26 mouse cellular contexts compared by ENCODE assay signal in the genomic region with DNA sequence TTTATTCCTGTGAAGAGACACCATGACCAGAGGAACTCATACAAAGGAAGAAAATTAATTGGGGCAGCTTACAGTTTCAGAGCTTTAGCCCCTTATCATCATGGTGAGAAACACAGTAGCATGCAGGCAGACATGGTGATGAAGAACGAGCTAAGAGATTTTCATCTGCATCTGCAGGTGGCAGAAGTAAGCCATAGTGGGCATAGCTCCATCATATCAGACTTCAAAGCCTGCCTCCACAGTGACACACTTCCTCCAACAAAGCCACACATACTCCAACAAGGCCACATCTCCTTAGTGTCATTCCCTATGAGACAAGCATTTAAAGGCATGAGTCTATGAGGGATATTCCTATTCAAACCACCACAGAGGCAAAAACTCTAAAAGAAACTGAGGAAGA.
DNase-seq lines count a peak whose midpoint lies in the region; ATAC-seq and TF ChIP-seq lines count a peak whose summit lies in the region.
"Had no signal": no experiment of that assay in that cellular context is flagged by ENCODE, and none has a peak within 500 bp of the region (broad histone marks: within the 10 kb centered on the region; RNA-seq: fewer than 3 reads in every experiment).

No protein-coding gene starts in this region.

- no peaks in the 10 kb centered on the region for H3K79me2 ChIP-seq in MEL (ENCODE audit: control insufficient read depth, insufficient read depth, low read length, poor library complexity)

- DNase-seq in adrenal gland, adult 8-10 months: peak; percentile 5
- no peak for DNase-seq in adrenal gland, adult 18-20 months (ENCODE audit: low spot score in 2 of 2)
- DNase-seq in A20 (ENCODE audit: low read depth, low spot score) (peak; percentile 56), MEL (ENCODE audit: low read depth, low spot score) (peak; percentile 5)
- peak; percentile 12 for DNase-seq in adrenal gland, postnatal 14 days
- no peak for DNase-seq in liver, embryonic 11.5 days (ENCODE audit: low spot score)
- DNase-seq in heart, embryonic 10.5 days (ENCODE audit: low spot score): no peak
- DNase-seq: B cell, adult 2 months; cerebellum, adult 2 months; cerebellum, adult 9-11 months; cerebellum, postnatal 25 days; gastrocnemius, postnatal 25 days; heart, adult 18-20 months; heart, postnatal 14 days; heart, postnatal 4 days; kidney, adult 2 months had no signal

- no peaks in the 10 kb centered on the region for H3K9me3 ChIP-seq in MEL (replicated peaks; ENCODE audit: insufficient read depth, low read length)
- H3K9me3 ChIP-seq in liver, embryonic 11.5 days (ENCODE audit: control insufficient read depth, low read length): no peaks in the 10 kb centered on the region
- no peaks in the 10 kb centered on the region for H3K9me3 ChIP-seq in heart, embryonic 10.5 days
- H3K9me3 ChIP-seq in intestine, embryonic 15.5 days: no peaks in the 10 kb centered on the region
- H3K9me3 ChIP-seq: embryonic facial prominence, embryonic 12.5 days; embryonic facial prominence, embryonic 15.5 days; forebrain, embryonic 12.5 days; forebrain, embryonic 15.5 days; heart, embryonic 13.5 days had no signal

- no peak; a peak in 1 of 6 replicates for TF ChIP-seq CTCF in MEL (IDR thresholded peaks at IDR 0.05 in 2 of 3, conservative IDR thresholded peaks at IDR 0.05 in 1 of 3; ENCODE audit: control insufficient read depth in 1 of 3, insufficient read depth in 1 of 3, low read depth in 2 of 3, low read length in 3 of 3, poor library complexity in 1 of 3, severe bottlenecking in 1 of 3)

- no peak overlapping the region for H3K4me2 ChIP-seq in liver, embryonic 11.5 days
- H3K4me2 ChIP-seq in intestine, embryonic 15.5 days (replicated peaks): no peak overlapping the region
- H3K4me2 ChIP-seq: embryonic facial prominence, embryonic 12.5 days; embryonic facial prominence, embryonic 15.5 days; forebrain, embryonic 12.5 days; forebrain, embryonic 15.5 days; heart, embryonic 13.5 days; hindbrain, embryonic 14.5 days had no signal

- TF ChIP-seq EP300 in MEL (IDR thresholded peaks at IDR 0.05; ENCODE audit: low read depth in 1 of 2, low read length in 2 of 2): no peak

- H3K4me3 ChIP-seq in MEL (ENCODE audit: control insufficient read depth in 1 of 2, insufficient read depth in 1 of 2, low read depth in 2 of 2, low read length in 2 of 2): no peak overlapping the region
- H3K4me3 ChIP-seq in liver, embryonic 11.5 days (ENCODE audit: low read depth, low read length): no peak overlapping the region
- no peak overlapping the region for H3K4me3 ChIP-seq in heart, embryonic 10.5 days
- H3K4me3 ChIP-seq in intestine, embryonic 15.5 days (replicated peaks): no peak overlapping the region
- H3K4me3 ChIP-seq: embryonic facial prominence, embryonic 12.5 days; embryonic facial prominence, embryonic 15.5 days; forebrain, embryonic 12.5 days; forebrain, embryonic 15.5 days; heart, embryonic 13.5 days had no signal

- no peaks in the 10 kb centered on the region for H3K36me3 ChIP-seq in MEL (ENCODE audit: control insufficient read depth in 1 of 2, insufficient read depth in 2 of 2, low read length in 2 of 2)
- H3K36me3 ChIP-seq in liver, embryonic 11.5 days (ENCODE audit: control insufficient read depth, insufficient read depth, low read length): no peaks in the 10 kb centered on the region
- no peaks in the 10 kb centered on the region for H3K36me3 ChIP-seq in heart, embryonic 10.5 days
- no peaks in the 10 kb centered on the region for H3K36me3 ChIP-seq in intestine, embryonic 15.5 days
- H3K36me3 ChIP-seq: embryonic facial prominence, embryonic 12.5 days; embryonic facial prominence, embryonic 15.5 days; forebrain, embryonic 12.5 days; forebrain, embryonic 15.5 days; heart, embryonic 13.5 days had no signal

- TF ChIP-seq RAD21 in MEL (IDR thresholded peaks at IDR 0.05; ENCODE audit: low read depth, low read length): peak; percentile 10

- no peak for ATAC-seq in liver, embryonic 11.5 days (replicated peaks; ENCODE audit: low FRiP score)
- no peak for ATAC-seq in intestine, embryonic 15.5 days
- ATAC-seq: forebrain, embryonic 15.5 days; hindbrain, postnatal 0 days; inflammation-experienced regulatory T-cells, adult 6 months; intestine, postnatal 0 days had no signal

- no peak overlapping the region for H3K27ac ChIP-seq in MEL (ENCODE audit: control insufficient read depth, low read depth, low read length)
- no peak overlapping the region for H3K27ac ChIP-seq in liver, embryonic 11.5 days (ENCODE audit: low read depth, low read length)
- no peak overlapping the region for H3K27ac ChIP-seq in heart, embryonic 10.5 days
- no peak overlapping the region for H3K27ac ChIP-seq in intestine, embryonic 15.5 days
- H3K27ac ChIP-seq: embryonic facial prominence, embryonic 12.5 days; embryonic facial prominence, embryonic 15.5 days; forebrain, embryonic 12.5 days; forebrain, embryonic 15.5 days; heart, embryonic 13.5 days; hindbrain, embryonic 14.5 days; hindbrain, postnatal 0 days had no signal

- no peak for TF ChIP-seq POLR2A in MEL (IDR thresholded peaks at IDR 0.05; ENCODE audit: control insufficient read depth in 1 of 2, insufficient read depth in 1 of 2, low read depth in 1 of 2, low read length in 2 of 2, poor library complexity in 1 of 2)

- no peak overlapping the region for H3K9ac ChIP-seq in MEL (ENCODE audit: control insufficient read depth, low read depth, low read length, poor library complexity, severe bottlenecking)
- no peak overlapping the region for H3K9ac ChIP-seq in liver, embryonic 11.5 days (ENCODE audit: low read depth, low read length)
- no peak overlapping the region for H3K9ac ChIP-seq in intestine, embryonic 15.5 days
- H3K9ac ChIP-seq: embryonic facial prominence, embryonic 12.5 days; embryonic facial prominence, embryonic 15.5 days; forebrain, embryonic 12.5 days; forebrain, embryonic 15.5 days; heart, embryonic 13.5 days; hindbrain, embryonic 14.5 days had no signal

- WGBS in liver, embryonic 11.5 days: 63% methylated on average over 1 of the region's 1 CpGs
- 66% methylated on average over 1 of the region's 1 CpGs for WGBS in heart, embryonic 10.5 days
- 55% methylated on average over 1 of the region's 1 CpGs for WGBS in intestine, embryonic 15.5 days

- no peaks in the 10 kb centered on the region for H3K27me3 ChIP-seq in MEL (ENCODE audit: control insufficient read depth in 1 of 2, insufficient read depth in 2 of 2, low read length in 2 of 2)
- no peaks in the 10 kb centered on the region for H3K27me3 ChIP-seq in liver, embryonic 11.5 days (replicated peaks; ENCODE audit: control insufficient read depth, insufficient read depth, low read length)
- no peaks in the 10 kb centered on the region for H3K27me3 ChIP-seq in heart, embryonic 10.5 days (ENCODE audit: insufficient read depth, poor library complexity, severe bottlenecking)
- no peaks in the 10 kb centered on the region for H3K27me3 ChIP-seq in intestine, embryonic 15.5 days (replicated peaks)
- H3K27me3 ChIP-seq: embryonic facial prominence, embryonic 12.5 days; embryonic facial prominence, embryonic 15.5 days; forebrain, embryonic 12.5 days; forebrain, embryonic 15.5 days; heart, embryonic 13.5 days had no signal

- no peaks in the 10 kb centered on the region for H3K4me1 ChIP-seq in MEL (ENCODE audit: control insufficient read depth in 1 of 2, insufficient read depth in 2 of 2, low read length in 2 of 2)
- H3K4me1 ChIP-seq in liver, embryonic 11.5 days (replicated peaks; ENCODE audit: control insufficient read depth, insufficient read depth, low read length): no peaks in the 10 kb centered on the region
- H3K4me1 ChIP-seq in heart, embryonic 10.5 days: no peaks in the 10 kb centered on the region
- no peaks in the 10 kb centered on the region for H3K4me1 ChIP-seq in intestine, embryonic 15.5 days (replicated peaks)
- H3K4me1 ChIP-seq: embryonic facial prominence, embryonic 12.5 days; embryonic facial prominence, embryonic 15.5 days; forebrain, embryonic 12.5 days; forebrain, embryonic 15.5 days; heart, embryonic 13.5 days had no signal

TF ChIP-seq in MEL, 35 proteins besides CTCF, POLR2A, EP300 and RAD21:
- TF ChIP-seq HCFC1 (IDR thresholded peaks at IDR 0.05; ENCODE audit: low read depth, low read length) (no peak), MYC (IDR thresholded peaks at IDR 0.05; ENCODE audit: low read depth, low read length) (no peak), POLR2AphosphoS5 (IDR thresholded peaks at IDR 0.05; ENCODE audit: borderline replicate concordance, low read depth, low read length) (no peak), ETS1 (IDR thresholded peaks at IDR 0.05; ENCODE audit: low read depth, low read length) (no peak), SMC3 (IDR thresholded peaks at IDR 0.05; ENCODE audit: low read depth, low read length) (0 out of 2 replicates have a peak, but pooled peaks have one; percentile 23), TBP (IDR thresholded peaks at IDR 0.05; ENCODE audit: low read depth, low read length) (no peak)

Comparison
In these comparisons a context has a peak if more than half of its experiments do, and no peak if none do; other contexts are left out.
1. DNase-seq: peak in adrenal gland, adult 8-10 months (single experiment), A20 (single experiment), MEL (single experiment) and adrenal gland, postnatal 14 days (single experiment); none in adrenal gland, adult 18-20 months (0 of 2), liver, embryonic 11.5 days (single experiment) and heart, embryonic 10.5 days (single experiment).